Mouse (Mus musculus): ENCODE data around the gene Gm20388. TPM values are rescaled to one million over a fixed set of nuclear protein-coding genes. Genes with fewer than 3 reads are reported as not detected.

Gm20388 gene
- polyA plus RNA-seq, 1 experiment from 2014 or later, result not detected

GRCm38 (mm10) chr8:120034471-120034870 lies 123.8 kb downstream of the Gm20388 start:
- Histone ChIP-seq H3K4me1 (ENCODE audit: control insufficient read depth, insufficient read depth, low read length) (peaks cover 13% of the 10 kb centered on the region), H3K9me3 (ENCODE audit: control insufficient read depth, low read length) (no peaks in the 10 kb centered on the region), H3K4me3 (ENCODE audit: low read depth, low read length) (no peak overlapping the region), H3K27ac (ENCODE audit: low read depth, low read length) (peak overlapping the region; percentile 44; the same call in 1 of the 2 replicates), H3K4me2 (no peak overlapping the region), H3K9ac (ENCODE audit: low read length) (peak overlapping the region; percentile 30; the same call in 1 of the 2 replicates), H3K36me3 (ENCODE audit: control insufficient read depth, insufficient read depth, low read length) (no peaks in the 10 kb centered on the region), H3K27me3 (ENCODE audit: control insufficient read depth, insufficient read depth, low read length) (no peaks in the 10 kb centered on the region)
- 24% methylated on average over 6 of the region's 6 CpGs for WGBS
- ATAC-seq (ENCODE audit: low FRiP score) (peak; percentile 75), DNase-seq (ENCODE audit: low spot score, missing footprints) (peak; percentile 90)

GRCm38 (mm10) chr8:120036111-120036510 lies 125.5 kb downstream of the Gm20388 start:
- Histone ChIP-seq H3K27me3 (ENCODE audit: control insufficient read depth, insufficient read depth, low read length) (no peaks in the 10 kb centered on the region), H3K4me2 (no peak overlapping the region), H3K9me3 (ENCODE audit: control insufficient read depth, low read length) (no peaks in the 10 kb centered on the region), H3K9ac (ENCODE audit: low read length) (no peak overlapping the region), H3K27ac (ENCODE audit: low read depth, low read length) (no peak overlapping the region), H3K4me3 (ENCODE audit: low read depth, low read length) (no peak overlapping the region), H3K36me3 (ENCODE audit: control insufficient read depth, insufficient read depth, low read length) (no peaks in the 10 kb centered on the region), H3K4me1 (ENCODE audit: control insufficient read depth, insufficient read depth, low read length) (peaks cover 13% of the 10 kb centered on the region)
- 29% methylated on average over 9 of the region's 9 CpGs for WGBS
- no peak for ATAC-seq (ENCODE audit: low FRiP score)
- DNase-seq (ENCODE audit: low spot score, missing footprints), result no peak

- no peak overlapping the region for H3K4me3 ChIP-seq (ENCODE audit: low read depth, low read length)
- ATAC-seq (ENCODE audit: low FRiP score), result no peak
- no peaks in the 10 kb centered on the region for H3K27me3 ChIP-seq (ENCODE audit: control insufficient read depth, insufficient read depth, low read length)
- H3K36me3 ChIP-seq (ENCODE audit: control insufficient read depth, insufficient read depth, low read length), result no peaks in the 10 kb centered on the region
- H3K9me3 ChIP-seq (ENCODE audit: control insufficient read depth, low read length), result no peaks in the 10 kb centered on the region
- DNase-seq (ENCODE audit: low spot score, missing footprints), result no peak
- peaks cover 13% of the 10 kb centered on the region for H3K4me1 ChIP-seq (ENCODE audit: control insufficient read depth, insufficient read depth, low read length)
- no peak overlapping the region for H3K9ac ChIP-seq (ENCODE audit: low read length)
- 81% methylated on average over 4 of the region's 4 CpGs for WGBS
- no peak overlapping the region for H3K27ac ChIP-seq (ENCODE audit: low read depth, low read length)
- no peak overlapping the region for H3K4me2 ChIP-seq
Observed at GRCm38 (mm10) chr8:120036578-120036977, 125.9 kb downstream of the Gm20388 start.

GRCm38 (mm10) chr8:120037199-120037598 lies 126.6 kb downstream of the Gm20388 start:
- Histone ChIP-seq H3K27ac (ENCODE audit: low read depth, low read length) (no peak overlapping the region), H3K4me3 (ENCODE audit: low read depth, low read length) (no peak overlapping the region), H3K36me3 (ENCODE audit: control insufficient read depth, insufficient read depth, low read length) (no peaks in the 10 kb centered on the region), H3K9me3 (ENCODE audit: control insufficient read depth, low read length) (no peaks in the 10 kb centered on the region), H3K27me3 (ENCODE audit: control insufficient read depth, insufficient read depth, low read length) (no peaks in the 10 kb centered on the region), H3K4me1 (ENCODE audit: control insufficient read depth, insufficient read depth, low read length) (peaks cover 13% of the 10 kb centered on the region), H3K9ac (ENCODE audit: low read length) (no peak overlapping the region), H3K4me2 (no peak overlapping the region)
- 89% methylated on average over 15 of the region's 15 CpGs for WGBS
- ATAC-seq (ENCODE audit: low FRiP score) (no peak), DNase-seq (ENCODE audit: low spot score, missing footprints) (no peak)

- no peak overlapping the region for H3K4me2 ChIP-seq
- H3K9me3 ChIP-seq (ENCODE audit: control insufficient read depth, low read length), result no peaks in the 10 kb centered on the region
- DNase-seq (ENCODE audit: low spot score, missing footprints) (no peak), ATAC-seq (ENCODE audit: low FRiP score) (no peak)
- H3K27ac ChIP-seq (ENCODE audit: low read depth, low read length), result no peak overlapping the region
- peaks cover 13% of the 10 kb centered on the region for H3K4me1 ChIP-seq (ENCODE audit: control insufficient read depth, insufficient read depth, low read length)
- H3K27me3 ChIP-seq (ENCODE audit: control insufficient read depth, insufficient read depth, low read length), result no peaks in the 10 kb centered on the region
- H3K4me3 ChIP-seq (ENCODE audit: low read depth, low read length), result no peak overlapping the region
- no peak overlapping the region for H3K9ac ChIP-seq (ENCODE audit: low read length)
- no peaks in the 10 kb centered on the region for H3K36me3 ChIP-seq (ENCODE audit: control insufficient read depth, insufficient read depth, low read length)
- 91% methylated on average over 8 of the region's 8 CpGs for WGBS
Observed at GRCm38 (mm10) chr8:120037611-120038010, 127.0 kb downstream of the Gm20388 start.

- H3K4me2 ChIP-seq, result no peak overlapping the region
- H3K27ac ChIP-seq (ENCODE audit: low read depth, low read length), result no peak overlapping the region
- H3K9ac ChIP-seq (ENCODE audit: low read length), result no peak overlapping the region
- no peaks in the 10 kb centered on the region for H3K9me3 ChIP-seq (ENCODE audit: control insufficient read depth, low read length)
- ATAC-seq (ENCODE audit: low FRiP score) (no peak), DNase-seq (ENCODE audit: low spot score, missing footprints) (no peak)
- peaks cover 13% of the 10 kb centered on the region for H3K4me1 ChIP-seq (ENCODE audit: control insufficient read depth, insufficient read depth, low read length)
- 87% methylated on average over 12 of the region's 12 CpGs for WGBS
- H3K4me3 ChIP-seq (ENCODE audit: low read depth, low read length), result no peak overlapping the region
- no peaks in the 10 kb centered on the region for H3K36me3 ChIP-seq (ENCODE audit: control insufficient read depth, insufficient read depth, low read length)
- no peaks in the 10 kb centered on the region for H3K27me3 ChIP-seq (ENCODE audit: control insufficient read depth, insufficient read depth, low read length)
Observed at GRCm38 (mm10) chr8:120038741-120039140, 128.1 kb downstream of the Gm20388 start.

GRCm38 (mm10) chr8:120039313-120039919 lies 128.8 kb downstream of the Gm20388 start:
- Histone ChIP-seq H3K9me3 (ENCODE audit: control insufficient read depth, low read length) (no peaks in the 10 kb centered on the region), H3K4me2 (no peak overlapping the region), H3K27me3 (ENCODE audit: control insufficient read depth, insufficient read depth, low read length) (no peaks in the 10 kb centered on the region), H3K4me3 (ENCODE audit: low read depth, low read length) (no peak overlapping the region), H3K36me3 (ENCODE audit: control insufficient read depth, insufficient read depth, low read length) (no peaks in the 10 kb centered on the region), H3K4me1 (ENCODE audit: control insufficient read depth, insufficient read depth, low read length) (peaks cover 9% of the 10 kb centered on the region), H3K27ac (ENCODE audit: low read depth, low read length) (no peak overlapping the region), H3K9ac (ENCODE audit: low read length) (no peak overlapping the region)
- DNase-seq (ENCODE audit: low spot score, missing footprints) (no peak), ATAC-seq (ENCODE audit: low FRiP score) (no peak)
- WGBS, result 84% methylated on average over 11 of the region's 11 CpGs

- no peaks in the 10 kb centered on the region for H3K9me3 ChIP-seq (ENCODE audit: control insufficient read depth, low read length)
- H3K4me2 ChIP-seq, result no peak overlapping the region
- H3K9ac ChIP-seq (ENCODE audit: low read length), result no peak overlapping the region; the same call in 1 of the 2 replicates
- H3K27me3 ChIP-seq (ENCODE audit: control insufficient read depth, insufficient read depth, low read length), result no peaks in the 10 kb centered on the region
- ATAC-seq (ENCODE audit: low FRiP score) (no peak), DNase-seq (ENCODE audit: low spot score, missing footprints) (no peak)
- H3K27ac ChIP-seq (ENCODE audit: low read depth, low read length), result no peak overlapping the region
- WGBS, result 50% methylated on average over 1 of the region's 1 CpGs
- no peak overlapping the region for H3K4me3 ChIP-seq (ENCODE audit: low read depth, low read length)
- peaks cover 6% of the 10 kb centered on the region for H3K4me1 ChIP-seq (ENCODE audit: control insufficient read depth, insufficient read depth, low read length)
- no peaks in the 10 kb centered on the region for H3K36me3 ChIP-seq (ENCODE audit: control insufficient read depth, insufficient read depth, low read length)
Observed at GRCm38 (mm10) chr8:120040861-120041260, 130.2 kb downstream of the Gm20388 start.

- DNase-seq (ENCODE audit: low spot score, missing footprints), result no peak
- Histone ChIP-seq H3K9me3 (ENCODE audit: control insufficient read depth, low read length) (no peaks in the 10 kb centered on the region), H3K4me1 (ENCODE audit: control insufficient read depth, insufficient read depth, low read length) (no peaks in the 10 kb centered on the region), H3K27me3 (ENCODE audit: control insufficient read depth, insufficient read depth, low read length) (no peaks in the 10 kb centered on the region), H3K27ac (ENCODE audit: low read depth, low read length) (no peak overlapping the region), H3K9ac (ENCODE audit: low read length) (no peak overlapping the region), H3K4me3 (ENCODE audit: low read depth, low read length) (no peak overlapping the region), H3K36me3 (ENCODE audit: control insufficient read depth, insufficient read depth, low read length) (no peaks in the 10 kb centered on the region), H3K4me2 (no peak overlapping the region)
- no peak for ATAC-seq (ENCODE audit: low FRiP score)
- WGBS, result 77% methylated on average over 10 of the region's 10 CpGs
Observed at GRCm38 (mm10) chr8:120042542-120043312, 132.1 kb downstream of the Gm20388 start.

Data from midbrain, embryonic 11.5 days (tissue).